Mouse (Mus musculus) liver, embryonic 13.5 days (tissue): ENCODE data around the gene Tmed4. TPM values are rescaled to one million over a fixed set of nuclear protein-coding genes. Genes with fewer than 3 reads are reported as not detected.

Source experiments
- ATAC-seq: fragments of 200-750 bp; cut with Nextera tagmentation; 2 replicates; pipeline ENCODE4 v1.8.0; 2017; ENCODE audit warnings: low read depth, mild to moderate bottlenecking, moderate number of reproducible peaks, moderate library complexity
- DNase-seq: peaks from one replicate; pipeline ENCODE4 v3.0.0; 2022
- H3K27ac ChIP-seq: fragments of 300-500 bp; sonication (generic); 2 replicates; pipeline ENCODE4 v1.5.1; 2015; ENCODE audit warnings: moderate library complexity, mild to moderate bottlenecking, inconsistent platforms
- H3K27me3 ChIP-seq: fragments of 300-500 bp; sonication (generic); 2 replicates; pipeline ENCODE4 v1.6.1; 2015; ENCODE audit warnings: mild to moderate bottlenecking, inconsistent platforms
- H3K36me3 ChIP-seq: fragments of 300-500 bp; sonication (generic); 2 replicates; pipeline ENCODE4 v1.6.1; 2015; ENCODE audit warnings: mild to moderate bottlenecking, inconsistent platforms
- H3K4me1 ChIP-seq: fragments of 300-500 bp; sonication (generic); replicated peaks from 2 replicates; pipeline ENCODE4 v1.6.1; 2015; ENCODE audit warnings: inconsistent platforms
- H3K4me2 ChIP-seq: fragments of 300-500 bp; sonication (generic); 2 replicates; pipeline ENCODE4 v1.6.1; 2015; ENCODE audit warnings: inconsistent platforms, mild to moderate bottlenecking, moderate library complexity
- H3K4me3 ChIP-seq: fragments of 300-500 bp; sonication (generic); replicated peaks from 2 replicates; pipeline ENCODE4 v1.5.1; 2015; ENCODE audit warnings: mild to moderate bottlenecking, inconsistent platforms
- H3K9ac ChIP-seq: fragments of 300-500 bp; sonication (generic); 2 replicates; pipeline ENCODE4 v1.6.1; 2015; ENCODE audit warnings: mild to moderate bottlenecking, inconsistent platforms
- H3K9me3 ChIP-seq: fragments of 300-500 bp; sonication (generic); replicated peaks from 2 replicates; pipeline ENCODE4 v1.6.1; 2016; ENCODE audit warnings: inconsistent platforms
- WGBS: fragments of 180-500 bp; shearing (Covaris S2); methylation state at CpG from one replicate; pipeline ENCODE4 v1.1.7; 2015; ENCODE audit not compliant: insufficient replicate concordance; 5-methylcytosine and 5-hydroxymethylcytosine counted together
- polyA plus RNA-seq: library from polyadenylated mRNA; unstranded; fragments of >200 nt; fragmentation: Nextera tagmentation; extraction: Ambion mirVana; gene quantifications from 2 replicates; pipeline ENCODE4 v1.2.1, GENCODE M21; 2015

The Tmed4 gene
- polyA plus RNA-seq, 1 experiment from 2014 or later, result 37.0 TPM

DNA sequence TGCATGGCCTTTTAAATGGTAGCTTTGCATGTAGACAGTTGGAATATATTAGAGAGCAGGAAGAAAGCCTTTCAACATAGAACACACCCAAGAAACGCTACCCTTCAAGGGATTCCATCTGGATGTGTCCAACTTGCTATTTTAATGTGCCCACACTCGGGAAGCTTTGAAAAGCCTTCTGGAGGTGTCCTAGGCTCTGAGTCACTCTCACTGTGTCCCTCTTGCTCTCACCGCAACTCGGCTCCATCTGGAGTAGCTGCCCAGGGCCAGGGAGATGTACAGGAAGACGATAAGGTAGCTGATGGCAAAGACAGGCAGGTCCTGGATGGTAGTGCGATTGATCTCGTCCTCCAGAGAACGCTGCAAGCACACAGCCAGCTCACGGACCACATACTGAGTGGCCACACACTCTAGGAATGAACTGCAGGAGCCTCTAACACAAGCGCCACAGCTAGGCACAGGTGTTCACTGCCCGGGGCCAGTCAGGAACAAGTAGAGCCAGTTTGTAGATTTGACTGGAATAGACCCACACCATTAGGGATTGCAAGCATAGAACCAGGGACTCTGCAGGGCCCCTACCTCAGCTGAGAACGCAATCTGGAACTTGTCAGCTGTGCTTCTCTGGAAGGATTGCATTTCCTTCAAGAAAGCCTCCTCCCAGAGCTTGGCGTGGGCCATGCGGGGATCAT lies 50.0 kb downstream of the Tmed4 start:
- Histone ChIP-seq H3K27ac (no peak overlapping the region), H3K4me3 (no peak overlapping the region), H3K27me3 (no peaks in the 10 kb centered on the region), H3K36me3 (no peaks in the 10 kb centered on the region), H3K9me3 (no peaks in the 10 kb centered on the region), H3K4me2 (no peak overlapping the region), H3K4me1 (no peaks in the 10 kb centered on the region), H3K9ac (no peak overlapping the region)
- ATAC-seq (no peak), DNase-seq (no peak)
- 61% methylated on average over 14 of the region's 14 CpGs for WGBS

DNA sequence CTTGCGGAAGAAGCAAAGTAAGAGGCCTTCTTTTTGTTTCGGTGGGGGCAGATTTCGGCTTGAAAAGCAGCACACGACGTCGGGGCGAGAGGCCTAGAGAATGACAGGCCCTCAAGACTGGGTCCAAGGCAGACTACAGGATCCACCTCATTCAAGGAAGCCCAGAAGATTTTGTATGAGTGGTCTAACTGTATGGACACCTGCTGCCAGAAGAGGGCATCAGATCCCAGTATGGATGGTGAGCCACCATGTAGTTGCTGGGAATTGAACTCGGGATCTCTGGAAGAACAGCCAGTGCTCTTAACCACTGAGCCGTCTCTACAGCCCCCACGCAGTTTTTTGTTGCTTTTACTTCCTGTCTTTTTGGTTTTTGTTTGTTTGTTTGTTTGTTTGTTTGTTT lies 52.5 kb downstream of the Tmed4 start:
- DNase-seq (no peak), ATAC-seq (no peak)
- H3K9me3 ChIP-seq, result no peaks in the 10 kb centered on the region
- 81% methylated on average over 10 of the region's 10 CpGs for WGBS
- H3K4me3 ChIP-seq, result no peak overlapping the region
- H3K36me3 ChIP-seq, result no peaks in the 10 kb centered on the region
- H3K27me3 ChIP-seq, result no peaks in the 10 kb centered on the region
- H3K4me1 ChIP-seq, result no peaks in the 10 kb centered on the region
- H3K4me2 ChIP-seq, result no peak overlapping the region
- no peak overlapping the region for H3K9ac ChIP-seq
- no peak overlapping the region for H3K27ac ChIP-seq

Other genes with a start within 250 kb of the Tmed4 start
- 0.35 and 0.63 TPM in 2 replicates for gene Camk2b, start 208.5 kb downstream of the Tmed4 start, polyA plus RNA-seq
- gene A730071L15Rik, start 74.8 kb downstream of the Tmed4 start, polyA plus RNA-seq, result 0.09 and 0.13 TPM in 2 replicates
- 15.9 TPM in 2 replicates for gene Nudcd3, start 74.5 kb downstream of the Tmed4 start, polyA plus RNA-seq
- 0.08 and 0.10 TPM in 2 replicates for gene Npc1l1, start 44.7 kb downstream of the Tmed4 start, polyA plus RNA-seq
- 72.6 and 78.4 TPM in 2 replicates for gene Ddx56, start 7.1 kb downstream of the Tmed4 start, polyA plus RNA-seq
- gene Ogdh, start 16.8 kb upstream of the Tmed4 start, polyA plus RNA-seq, result 83.9 and 102 TPM in 2 replicates
- 4.4 and 4.7 TPM in 2 replicates for gene Zmiz2, start 114.2 kb upstream of the Tmed4 start, polyA plus RNA-seq
- gene Ppia, start 140.6 kb upstream of the Tmed4 start, polyA plus RNA-seq, result 3,630 and 3,871 TPM in 2 replicates
- gene H2afv, start 169.6 kb upstream of the Tmed4 start, polyA plus RNA-seq, result 109 and 112 TPM in 2 replicates
- 11.1 and 12.6 TPM in 2 replicates for gene Purb, start 201.0 kb upstream of the Tmed4 start, polyA plus RNA-seq
- 4.7 and 5.3 TPM in 2 replicates for gene Myo1g, start 246.1 kb upstream of the Tmed4 start, polyA plus RNA-seq